9 mouse cellular contexts compared by ENCODE assay signal in the genomic region with DNA sequence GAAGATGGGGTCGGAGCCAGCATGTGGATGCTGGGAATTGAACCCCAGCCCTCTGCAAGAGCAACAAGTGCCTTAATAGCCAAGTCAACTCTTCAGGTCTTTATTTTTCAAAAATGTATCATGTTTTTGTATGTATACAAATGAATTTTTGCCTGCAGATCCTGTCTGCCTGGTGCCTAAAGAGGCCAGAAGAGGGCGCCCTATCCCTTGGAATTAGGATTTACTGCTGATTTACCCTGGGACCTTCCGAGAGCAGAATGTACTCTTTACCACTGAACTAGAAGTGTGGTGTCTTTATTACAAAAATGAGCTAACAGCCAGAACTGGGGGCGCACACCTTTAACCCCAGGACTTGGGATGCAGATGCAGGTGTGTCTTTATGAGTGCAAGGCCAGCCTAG. TPM values are rescaled to one million over a fixed set of nuclear protein-coding genes. Genes with fewer than 3 reads are reported as not detected.
DNase-seq lines count a peak whose midpoint lies in the region; ATAC-seq lines count a peak whose summit lies in the region.
"Had no signal": no experiment of that assay in that cellular context is flagged by ENCODE, and none has a peak within 500 bp of the region (broad histone marks: within the 10 kb centered on the region; RNA-seq: fewer than 3 reads in every experiment).

No protein-coding gene starts in this region.

- 19% methylated on average over 4 of the region's 4 CpGs for WGBS in kidney, embryonic 14.5 days
- 22% methylated on average over 4 of the region's 4 CpGs for WGBS in hindbrain, embryonic 15.5 days
- 20% methylated on average over 4 of the region's 4 CpGs for WGBS in limb, embryonic 10.5 days

- H3K4me1 ChIP-seq in kidney, embryonic 14.5 days (ENCODE audit: control insufficient read depth, insufficient read depth, low read length), result peaks cover 5% of the 10 kb centered on the region; the same call in 1 of the 2 replicates
- H3K4me1 ChIP-seq in hindbrain, embryonic 15.5 days (replicated peaks), result peaks cover 7% of the 10 kb centered on the region
- peaks cover 11% of the 10 kb centered on the region for H3K4me1 ChIP-seq in limb, embryonic 10.5 days

- no peak for ATAC-seq in kidney, embryonic 14.5 days (ENCODE audit: low FRiP score, low TSS enrichment)
- ATAC-seq in erythroblast, adult 5-6 weeks (replicated peaks; ENCODE audit: low FRiP score, poor library complexity, severe bottlenecking), result peak; percentile 54; the same call in 1 of the 2 replicates
- ATAC-seq in hindbrain, embryonic 15.5 days (ENCODE audit: low FRiP score, low read depth), result peak; percentile 6; the same call in 1 of the 2 replicates

- no peaks in the 10 kb centered on the region for H3K9me3 ChIP-seq in kidney, embryonic 14.5 days (ENCODE audit: control insufficient read depth, low read length)
- H3K9me3 ChIP-seq in hindbrain, embryonic 15.5 days, result no peaks in the 10 kb centered on the region
- no peaks in the 10 kb centered on the region for H3K9me3 ChIP-seq in limb, embryonic 10.5 days (replicated peaks)
- H3K9me3 ChIP-seq: embryonic facial prominence, embryonic 15.5 days had no signal

- no peaks in the 10 kb centered on the region for H3K36me3 ChIP-seq in kidney, embryonic 14.5 days (ENCODE audit: control insufficient read depth, insufficient read depth, low read length)
- no peaks in the 10 kb centered on the region for H3K36me3 ChIP-seq in hindbrain, embryonic 15.5 days
- H3K36me3 ChIP-seq in limb, embryonic 10.5 days, result no peaks in the 10 kb centered on the region
- H3K36me3 ChIP-seq: embryonic facial prominence, embryonic 15.5 days had no signal

- H3K27ac ChIP-seq in kidney, embryonic 14.5 days (ENCODE audit: low read depth, low read length), result no peak overlapping the region
- H3K27ac ChIP-seq in hindbrain, embryonic 15.5 days (replicated peaks), result no peak overlapping the region
- H3K27ac ChIP-seq in limb, embryonic 10.5 days, result no peak overlapping the region
- H3K27ac ChIP-seq: embryonic facial prominence, embryonic 15.5 days had no signal

- peak; percentile 79 for DNase-seq in kidney, adult 18-20 months
- DNase-seq in adrenal gland, postnatal 4 days (ENCODE audit: low spot score in 2 of 2), result peak; percentile 33 to 52
- peak; percentile 76 for DNase-seq in limb, embryonic 10.5 days (ENCODE audit: low spot score)
- peak; percentile 67 for DNase-seq in ovary, postnatal 14 days (ENCODE audit: low spot score)
- DNase-seq in thymus, postnatal 36 days, result peak; percentile 59 to 71

- no peak overlapping the region for H3K4me2 ChIP-seq in kidney, embryonic 14.5 days (replicated peaks; ENCODE audit: low read depth, low read length)
- no peak overlapping the region for H3K4me2 ChIP-seq in hindbrain, embryonic 15.5 days
- H3K4me2 ChIP-seq: embryonic facial prominence, embryonic 15.5 days had no signal

- H3K9ac ChIP-seq in kidney, embryonic 14.5 days (ENCODE audit: low read depth, low read length), result no peak overlapping the region
- H3K9ac ChIP-seq in hindbrain, embryonic 15.5 days, result no peak overlapping the region
- H3K9ac ChIP-seq: embryonic facial prominence, embryonic 15.5 days had no signal

- H3K27me3 ChIP-seq in kidney, embryonic 14.5 days (ENCODE audit: control insufficient read depth, insufficient read depth, low read length), result no peaks in the 10 kb centered on the region
- no peaks in the 10 kb centered on the region for H3K27me3 ChIP-seq in hindbrain, embryonic 15.5 days
- H3K27me3 ChIP-seq in limb, embryonic 10.5 days (ENCODE audit: low read depth, poor library complexity, severe bottlenecking), result peaks cover 23% of the 10 kb centered on the region
- H3K27me3 ChIP-seq: embryonic facial prominence, embryonic 15.5 days had no signal

- H3K4me3 ChIP-seq in kidney, embryonic 14.5 days (ENCODE audit: low read length), result no peak overlapping the region
- no peak overlapping the region for H3K4me3 ChIP-seq in hindbrain, embryonic 15.5 days
- H3K4me3 ChIP-seq in limb, embryonic 10.5 days, result no peak overlapping the region
- H3K4me3 ChIP-seq: embryonic facial prominence, embryonic 15.5 days had no signal

RNA-seq across cellular contexts. Expression of a gene that starts 13.4 kb away (rescaled TPM):
- polyA plus RNA-seq in kidney, embryonic 14.5 days (2014; fragmentation: Nextera tagmentation; extraction: Ambion mirVana), result 76.5 and 134 TPM in 2 replicates
- 1 to 10 TPM in 1 of 2 experiments, under 1 TPM in 1; 0.37 to 1.6 TPM for total RNA-seq in adrenal gland, postnatal 4 days (2021)
- total RNA-seq in erythroblast, adult 5-6 weeks (2015; ENCODE audit: low replicate concordance), result 1.3 TPM in 1 of 2 replicates, not detected in the other
- total RNA-seq in erythroblast, adult 5-6 weeks (2017; ENCODE audit: low replicate concordance), result 3.2 and 4.6 TPM in 2 replicates
- 47.9 and 52.4 TPM in 2 replicates for polyA plus RNA-seq in hindbrain, embryonic 15.5 days (2015; fragmentation: Nextera tagmentation; extraction: Ambion mirVana)
- polyA plus RNA-seq in limb, embryonic 10.5 days (2016; fragmentation: Nextera tagmentation; extraction: Ambion mirVana), result 116 and 121 TPM in 2 replicates

RNA-seq across cellular contexts. Expression of a gene that starts 20.1 kb away (rescaled TPM):
- 718 and 725 TPM in 2 replicates for polyA plus RNA-seq in kidney, embryonic 14.5 days (2014; fragmentation: Nextera tagmentation; extraction: Ambion mirVana)
- total RNA-seq in adrenal gland, postnatal 4 days (2021), result 100 to 1,000 TPM; 247 to 267 TPM
- total RNA-seq in erythroblast, adult 5-6 weeks (2015; ENCODE audit: low replicate concordance), result 143 and 152 TPM in 2 replicates
- 197 and 275 TPM in 2 replicates for total RNA-seq in erythroblast, adult 5-6 weeks (2017; ENCODE audit: low replicate concordance)
- 445 and 453 TPM in 2 replicates for polyA plus RNA-seq in hindbrain, embryonic 15.5 days (2015; fragmentation: Nextera tagmentation; extraction: Ambion mirVana)
- polyA plus RNA-seq in limb, embryonic 10.5 days (2016; fragmentation: Nextera tagmentation; extraction: Ambion mirVana), result 898 and 916 TPM in 2 replicates
